Mouse (Mus musculus): ENCODE data around the gene Tceanc.

DNA sequence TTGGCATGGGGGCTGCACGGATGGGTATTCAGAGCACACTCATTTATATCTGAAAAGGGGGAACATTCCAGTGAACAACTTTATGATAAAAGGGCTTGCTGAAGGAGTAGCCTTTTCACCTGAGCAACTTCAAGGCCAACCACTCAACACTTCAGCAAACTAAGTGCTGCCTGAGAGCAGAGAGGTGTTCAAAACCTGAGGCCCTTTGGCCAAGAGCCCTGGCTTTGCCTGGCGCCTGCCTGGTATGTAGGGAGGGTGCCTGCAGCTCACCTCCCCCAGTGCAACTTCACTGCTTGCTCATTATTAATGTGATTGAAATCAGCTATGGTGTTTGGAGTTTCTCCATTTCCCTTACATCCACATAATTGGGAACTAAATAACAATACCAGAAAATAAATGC lies 28.1 kb upstream of the Tceanc start:
- no peak for TF ChIP-seq ZC3H11A (IDR thresholded peaks at IDR 0.05; ENCODE audit: borderline replicate concordance, low read depth, low read length)
- TF ChIP-seq HCFC1 (IDR thresholded peaks at IDR 0.05; ENCODE audit: borderline replicate concordance, insufficient read depth, low read length), result no peak
- TF ChIP-seq CHD2 (IDR thresholded peaks at IDR 0.05; ENCODE audit: low read depth, low read length), result no peak
- no peak for TF ChIP-seq ZNF384 (IDR thresholded peaks at IDR 0.05; ENCODE audit: low read depth, low read length)
- no peak for TF ChIP-seq MAFK (IDR thresholded peaks at IDR 0.05; ENCODE audit: insufficient read depth, low read depth, low read length)

All from ES-E14 (cell line).